Mouse (Mus musculus): Measurements from ENCODE around the gene Hist1h4j. TPM values are rescaled to one million over a fixed set of nuclear protein-coding genes. Genes with fewer than 3 reads are reported as not detected.

Hist1h4j gene
- total and polyA plus RNA-seq, 3 experiments: 2.7 to 947 TPM; not detected in 1

DNA sequence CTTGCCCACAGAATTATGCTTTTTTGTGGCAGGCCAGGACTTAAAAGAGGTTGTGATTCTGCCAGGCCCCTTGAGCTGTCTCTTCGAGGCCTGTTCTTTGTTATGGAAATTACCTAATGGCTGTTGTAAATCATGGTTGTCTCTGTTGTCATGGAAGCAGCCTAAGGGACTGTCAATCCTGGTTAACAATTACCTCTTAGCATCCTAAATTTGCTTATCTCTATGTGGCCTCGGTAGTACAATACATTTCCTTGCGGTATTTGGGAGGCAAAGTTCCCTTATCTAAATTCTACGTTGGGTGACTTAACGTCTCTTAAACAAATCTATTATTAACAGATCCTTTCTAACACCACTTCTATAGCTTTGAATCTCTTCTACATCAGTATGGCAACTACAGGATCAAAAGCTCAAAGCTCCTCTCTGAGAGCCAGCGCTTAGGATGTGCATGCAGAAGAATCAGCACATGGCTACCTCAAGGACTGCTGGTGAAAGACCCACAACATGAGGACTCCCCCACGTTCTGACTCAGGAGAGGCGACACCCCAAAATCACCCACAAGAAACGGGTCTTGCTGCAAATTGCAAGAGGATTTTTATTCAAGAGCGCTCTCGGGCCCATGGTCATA, 6.8 kb upstream of the Hist1h4j start:
- H3K27ac ChIP-seq (ENCODE audit: control insufficient read depth, low read depth, low read length): no peak overlapping the region
- TF ChIP-seq GATA1 (IDR thresholded peaks at IDR 0.05; ENCODE audit: low read depth, low read length): peak; percentile 61
- 0 out of 2 replicates have a peak, but pooled peaks have one; percentile 42 for TF ChIP-seq RCOR1 (IDR thresholded peaks at IDR 0.05; ENCODE audit: low read depth, low read length)
- TF ChIP-seq MYC (IDR thresholded peaks at IDR 0.05; ENCODE audit: low read depth, low read length): no peak
- TF ChIP-seq MXI1 (IDR thresholded peaks at IDR 0.05; ENCODE audit: low read depth, low read length): no peak
- TF ChIP-seq NELFE (IDR thresholded peaks at IDR 0.05; ENCODE audit: low read depth, low read length): no peak
- peak in 1 of 2 experiments; percentile 54; a peak in 1 of 4 replicates for TF ChIP-seq EP300 (IDR thresholded peaks at IDR 0.05; ENCODE audit: low read depth in 1 of 2, low read length in 2 of 2)
- TF ChIP-seq TCF12 (IDR thresholded peaks at IDR 0.05; ENCODE audit: low read depth, low read length): 0 out of 2 replicates have a peak, but pooled peaks have one; percentile 8
- H3K79me2 ChIP-seq (ENCODE audit: control insufficient read depth, insufficient read depth, low read length, poor library complexity): no peaks in the 10 kb centered on the region
- H3K36me3 ChIP-seq (ENCODE audit: control insufficient read depth in 1 of 2, insufficient read depth in 2 of 2, low read length in 2 of 2): no peaks in the 10 kb centered on the region; a peak in 1 of 4 replicates
- no peak overlapping the region for H3K4me3 ChIP-seq (ENCODE audit: control insufficient read depth in 1 of 2, insufficient read depth in 1 of 2, low read depth in 2 of 2, low read length in 2 of 2)
- peak; percentile 48 for DNase-seq (ENCODE audit: low read depth, low spot score)
- no peaks in the 10 kb centered on the region for H3K27me3 ChIP-seq (ENCODE audit: control insufficient read depth in 1 of 2, insufficient read depth in 2 of 2, low read length in 2 of 2)
- H3K4me1 ChIP-seq (ENCODE audit: control insufficient read depth in 1 of 2, insufficient read depth in 2 of 2, low read length in 2 of 2): peaks cover 0 to 4% of the 10 kb centered on the region in 2 experiments; a peak in 1 of 4 replicates
- H3K9ac ChIP-seq (ENCODE audit: control insufficient read depth, low read depth, low read length, poor library complexity, severe bottlenecking): no peak overlapping the region
- H3K9me3 ChIP-seq (replicated peaks; ENCODE audit: insufficient read depth, low read length): no peaks in the 10 kb centered on the region; the same call in 1 of the 2 replicates

DNA sequence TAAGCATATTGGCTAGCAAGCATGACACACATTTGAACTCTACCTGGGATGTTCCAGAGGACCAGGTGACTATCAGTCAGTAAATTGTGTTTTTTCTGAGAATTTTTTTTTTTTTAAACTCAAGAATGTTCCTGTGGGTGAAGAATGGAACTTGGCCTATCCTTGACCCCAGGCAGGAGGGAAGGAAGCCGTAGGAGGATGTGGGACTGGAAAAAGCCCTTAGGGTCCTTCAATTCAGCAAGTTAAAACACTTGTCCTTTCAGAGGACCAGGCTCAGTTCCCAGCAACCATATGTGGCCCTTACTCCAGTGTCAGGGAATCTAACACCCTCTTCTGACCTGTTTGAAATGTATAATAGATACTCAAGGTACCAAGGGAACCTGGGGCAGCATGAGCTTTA, 5.3 kb upstream of the Hist1h4j start:
- H3K36me3 ChIP-seq (ENCODE audit: control insufficient read depth in 1 of 2, insufficient read depth in 2 of 2, low read length in 2 of 2): no peaks in the 10 kb centered on the region; a peak in 1 of 4 replicates
- H3K79me2 ChIP-seq (ENCODE audit: control insufficient read depth, insufficient read depth, low read length, poor library complexity): no peaks in the 10 kb centered on the region; the same call in 1 of the 2 replicates
- H3K27me3 ChIP-seq (ENCODE audit: control insufficient read depth in 1 of 2, insufficient read depth in 2 of 2, low read length in 2 of 2): no peaks in the 10 kb centered on the region
- no peaks in the 10 kb centered on the region; the same call in 1 of the 2 replicates for H3K9me3 ChIP-seq (replicated peaks; ENCODE audit: insufficient read depth, low read length)
- peaks cover 0 to 10% of the 10 kb centered on the region in 2 experiments; a peak in 2 of 4 replicates for H3K4me1 ChIP-seq (ENCODE audit: control insufficient read depth in 1 of 2, insufficient read depth in 2 of 2, low read length in 2 of 2)
- H3K9ac ChIP-seq (ENCODE audit: control insufficient read depth, low read depth, low read length, poor library complexity, severe bottlenecking): no peak overlapping the region
- no peak for DNase-seq (ENCODE audit: low read depth, low spot score)
- TF ChIP-seq TAL1 (IDR thresholded peaks at IDR 0.05; ENCODE audit: low read length) (no peak), POLR2A (IDR thresholded peaks at IDR 0.05; ENCODE audit: control insufficient read depth in 1 of 2, insufficient read depth in 1 of 2, low read depth in 1 of 2, low read length in 2 of 2, poor library complexity in 1 of 2) (no peak), EP300 (IDR thresholded peaks at IDR 0.05; ENCODE audit: low read depth in 1 of 2, low read length in 2 of 2) (no peak), BHLHE40 (IDR thresholded peaks at IDR 0.05; ENCODE audit: borderline replicate concordance, low read depth, low read length) (no peak), HCFC1 (IDR thresholded peaks at IDR 0.05; ENCODE audit: low read depth, low read length) (no peak), ETS1 (IDR thresholded peaks at IDR 0.05; ENCODE audit: low read depth, low read length) (no peak), UBTF (IDR thresholded peaks at IDR 0.05; ENCODE audit: borderline replicate concordance, insufficient read depth, low read depth, low read length) (no peak), E2F4 (IDR thresholded peaks at IDR 0.05; ENCODE audit: borderline replicate concordance, low read depth, low read length) (no peak), JUND (IDR thresholded peaks at IDR 0.05; ENCODE audit: low read depth, low read length) (no peak), MAX (IDR thresholded peaks at IDR 0.05; ENCODE audit: low read length) (no peak), MAFK (IDR thresholded peaks at IDR 0.05; ENCODE audit: borderline replicate concordance, low read depth, low read length) (no peak), TCF12 (IDR thresholded peaks at IDR 0.05; ENCODE audit: low read depth, low read length) (no peak)
- H3K27ac ChIP-seq (ENCODE audit: control insufficient read depth, low read depth, low read length): no peak overlapping the region
- no peak overlapping the region for H3K4me3 ChIP-seq (ENCODE audit: control insufficient read depth in 1 of 2, insufficient read depth in 1 of 2, low read depth in 2 of 2, low read length in 2 of 2)
